Mouse (Mus musculus): Measurements from ENCODE around the gene Dmrt1. TPM values are rescaled to one million over a fixed set of nuclear protein-coding genes. Genes with fewer than 3 reads are reported as not detected.

Gene Dmrt1
- total RNA-seq, 4 experiments from 2014 or later = not detected

GRCm38 (mm10) chr19:25564430-25564829, 59.0 kb downstream of the Dmrt1 start:
- DNase-seq (ENCODE audit: low spot score) = no peak

- no peak for DNase-seq (ENCODE audit: low spot score)
Observed at GRCm38 (mm10) chr19:25569778-25570177, 64.4 kb downstream of the Dmrt1 start.

- no peak for DNase-seq (ENCODE audit: low spot score)
Observed at GRCm38 (mm10) chr19:25574431-25574830, 69.0 kb downstream of the Dmrt1 start.

- no peak for DNase-seq (ENCODE audit: low spot score)
Observed at GRCm38 (mm10) chr19:25574981-25575814, 69.8 kb downstream of the Dmrt1 start.

DNA sequence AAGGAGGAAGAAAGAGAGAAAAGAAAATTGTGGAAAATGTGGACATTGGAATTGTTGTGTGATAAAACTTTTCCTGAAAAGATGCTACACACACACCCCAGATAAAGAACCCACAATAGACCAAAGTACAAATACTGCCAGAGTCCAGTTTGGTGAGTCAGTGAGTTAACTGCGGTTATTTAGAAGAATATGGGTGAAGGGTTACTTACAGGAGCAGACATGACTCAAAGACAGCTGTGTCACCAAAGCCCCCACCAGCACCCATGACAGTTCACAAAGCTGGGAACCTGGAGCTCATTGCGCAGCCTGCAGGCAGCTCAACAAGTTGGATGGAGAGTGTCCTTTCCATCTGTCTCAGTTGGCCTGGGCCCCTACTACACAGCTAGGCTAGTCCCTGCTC, 72.9 kb downstream of the Dmrt1 start:
- DNase-seq (ENCODE audit: low spot score) = no peak

- DNase-seq (ENCODE audit: low spot score) = no peak
Observed at GRCm38 (mm10) chr19:25579440-25579839, 74.0 kb downstream of the Dmrt1 start.

GRCm38 (mm10) chr19:25597717-25598232, 92.4 kb downstream of the Dmrt1 start:
- no peak for DNase-seq (ENCODE audit: low spot score)

DNA sequence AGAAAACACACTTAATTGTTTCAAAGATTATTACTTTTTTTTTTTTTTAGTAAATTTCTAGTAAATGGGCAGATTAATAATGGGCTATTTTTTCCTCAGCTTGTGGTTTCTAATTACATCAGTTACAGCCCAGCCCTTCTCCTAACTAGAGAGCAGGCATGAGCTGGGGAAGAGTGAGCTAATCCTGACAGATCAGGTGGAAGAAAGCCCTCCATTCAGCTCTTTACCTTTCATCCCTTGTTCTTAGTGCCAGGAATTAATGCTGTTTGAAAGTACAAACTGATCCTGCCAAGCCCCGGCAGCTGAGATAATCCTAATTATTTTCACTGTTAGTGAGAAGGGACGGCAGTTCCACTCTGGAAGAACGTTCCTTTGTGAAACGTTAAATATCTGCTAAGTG, 93.2 kb downstream of the Dmrt1 start:
- no peak for DNase-seq (ENCODE audit: low spot score)

GRCm38 (mm10) chr19:25601966-25602365, 96.5 kb downstream of the Dmrt1 start:
- no peak for DNase-seq (ENCODE audit: low spot score)

- DNase-seq (ENCODE audit: low spot score) = no peak
Observed at GRCm38 (mm10) chr19:25607461-25608205, 102.2 kb downstream of the Dmrt1 start.

DNA sequence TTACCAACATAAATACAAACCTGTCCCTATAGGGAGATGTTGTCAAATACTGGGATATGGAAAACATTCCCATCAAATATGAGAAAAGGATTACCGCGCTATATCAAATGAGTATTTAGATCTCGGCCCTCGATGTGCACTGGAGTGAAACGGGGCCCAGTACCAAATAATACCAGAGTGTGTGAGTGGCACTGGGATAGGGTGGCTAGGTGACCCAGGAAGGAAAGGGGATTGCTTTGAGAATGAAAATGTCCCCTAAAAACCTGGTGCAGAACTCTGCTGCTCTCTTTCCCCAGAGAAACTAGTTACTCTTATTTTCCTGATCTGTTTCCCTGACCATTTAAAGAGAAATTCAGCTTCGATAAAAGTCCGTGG, 102.8 kb downstream of the Dmrt1 start:
- no peak for DNase-seq (ENCODE audit: low spot score)

GRCm38 (mm10) chr19:25608961-25609850, 103.8 kb downstream of the Dmrt1 start:
- no peak for DNase-seq (ENCODE audit: low spot score)

DNA sequence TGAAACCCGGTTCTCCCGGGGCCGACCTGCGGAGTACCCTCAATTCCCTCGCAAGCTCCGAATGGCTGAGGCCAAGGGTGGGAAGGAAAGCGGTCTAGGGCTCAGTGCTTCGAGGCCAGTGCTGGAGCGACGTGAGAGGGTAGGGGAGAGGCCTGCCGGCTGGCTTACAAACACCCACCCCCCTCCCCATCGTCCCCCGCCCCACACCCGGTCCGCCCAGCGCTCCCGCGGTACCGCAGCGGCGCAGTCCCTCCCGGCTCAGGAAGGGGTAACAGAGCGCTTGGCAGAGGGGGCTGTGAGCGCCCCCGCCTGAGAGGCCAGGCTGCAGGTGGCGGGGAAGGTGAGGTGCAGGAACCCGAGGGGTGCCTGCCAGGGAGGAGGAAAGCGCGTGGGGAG, 104.6 kb downstream of the Dmrt1 start, which contains the start of gene Dmrt3:
Gene Dmrt3 (plus strand): TSS at position 287 of the 396 bp plus-strand sequence.
- no peak for DNase-seq (ENCODE audit: low spot score)

GRCm38 (mm10) chr19:25610411-25611111, 105.1 kb downstream of the Dmrt1 start:
- no peak for DNase-seq (ENCODE audit: low spot score)

- DNase-seq (ENCODE audit: low spot score) = no peak
Observed at GRCm38 (mm10) chr19:25611116-25611515, 105.7 kb downstream of the Dmrt1 start.

DNA sequence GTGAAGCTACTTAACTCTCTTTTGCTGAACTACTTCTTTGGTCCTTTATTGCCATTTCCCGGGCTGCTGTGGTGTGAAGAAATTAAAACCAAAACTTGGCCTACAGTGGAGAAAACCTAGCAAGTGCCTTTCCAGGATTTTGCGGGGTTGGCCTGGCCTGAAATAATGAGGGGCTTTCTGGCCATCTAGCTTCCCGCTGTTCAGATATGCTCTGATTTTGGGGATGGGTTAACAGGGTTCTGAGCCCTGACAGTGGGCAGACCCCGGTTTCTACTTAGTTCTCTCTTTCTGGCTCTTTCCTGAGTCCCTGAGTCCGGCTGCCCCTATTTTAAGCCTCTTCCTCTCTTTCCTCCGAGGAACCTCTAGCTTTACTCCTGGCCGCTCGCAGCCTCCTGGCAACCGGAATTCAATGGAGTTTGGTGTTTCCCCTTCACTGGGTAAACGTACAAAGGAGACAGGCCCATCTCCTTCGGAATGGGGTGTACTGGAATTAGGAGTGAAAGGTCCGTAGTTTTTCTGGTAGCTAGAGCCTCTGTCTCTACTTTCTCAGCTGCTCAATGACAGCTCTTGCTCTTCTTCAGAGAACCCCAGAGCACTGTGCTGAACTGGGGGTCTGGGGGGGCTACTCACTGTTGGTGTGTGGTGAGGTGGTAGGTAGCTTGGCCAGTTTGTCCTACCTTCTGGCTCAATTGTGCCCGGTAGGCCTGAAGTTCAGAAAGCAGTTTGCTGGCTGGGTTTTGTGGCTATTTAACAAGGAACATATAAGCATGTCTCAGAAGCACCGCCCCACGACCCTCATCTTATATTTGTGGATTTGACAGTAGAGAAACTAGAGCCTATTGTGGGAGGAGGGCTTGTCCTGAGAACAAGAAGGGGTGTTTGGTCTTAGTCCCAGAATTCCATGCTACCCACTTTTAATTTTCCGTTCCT, 106.7 kb downstream of the Dmrt1 start:
- no peak for DNase-seq (ENCODE audit: low spot score)

DNA sequence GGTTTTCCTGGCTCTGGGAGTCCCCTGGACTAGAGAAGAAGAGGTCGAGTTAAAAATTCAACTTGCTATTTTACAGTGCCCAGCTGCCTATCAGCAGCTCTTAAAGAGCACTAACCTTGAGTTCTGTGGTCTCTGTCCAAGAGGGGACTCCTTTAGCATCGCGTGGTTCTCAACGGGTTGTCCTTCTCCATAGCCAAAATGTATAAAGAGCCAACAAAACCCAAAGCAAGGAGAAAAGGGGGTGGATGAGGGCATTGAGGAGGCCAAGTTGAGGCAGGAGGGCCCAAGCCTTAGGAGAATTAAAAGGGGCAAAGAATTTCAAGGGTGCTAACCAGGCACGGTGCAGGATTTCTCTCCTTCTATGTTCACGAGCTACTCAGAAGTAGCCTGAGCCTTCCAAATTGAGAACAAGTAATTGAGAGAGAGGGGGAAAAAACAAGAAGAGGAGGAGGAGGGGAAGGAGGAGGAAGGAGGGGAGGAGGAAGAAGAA, 107.4 kb downstream of the Dmrt1 start:
- no peak for DNase-seq (ENCODE audit: low spot score)

- no peak for DNase-seq (ENCODE audit: low spot score)
Observed at GRCm38 (mm10) chr19:25613476-25614300, 108.3 kb downstream of the Dmrt1 start.

GRCm38 (mm10) chr19:25615889-25616288, 110.5 kb downstream of the Dmrt1 start:
- DNase-seq (ENCODE audit: low spot score) = no peak

Data from heart, adult 8-10 months (tissue).